Mouse (Mus musculus): ENCODE data around the gene Eef1g.

Eef1g gene

DNA sequence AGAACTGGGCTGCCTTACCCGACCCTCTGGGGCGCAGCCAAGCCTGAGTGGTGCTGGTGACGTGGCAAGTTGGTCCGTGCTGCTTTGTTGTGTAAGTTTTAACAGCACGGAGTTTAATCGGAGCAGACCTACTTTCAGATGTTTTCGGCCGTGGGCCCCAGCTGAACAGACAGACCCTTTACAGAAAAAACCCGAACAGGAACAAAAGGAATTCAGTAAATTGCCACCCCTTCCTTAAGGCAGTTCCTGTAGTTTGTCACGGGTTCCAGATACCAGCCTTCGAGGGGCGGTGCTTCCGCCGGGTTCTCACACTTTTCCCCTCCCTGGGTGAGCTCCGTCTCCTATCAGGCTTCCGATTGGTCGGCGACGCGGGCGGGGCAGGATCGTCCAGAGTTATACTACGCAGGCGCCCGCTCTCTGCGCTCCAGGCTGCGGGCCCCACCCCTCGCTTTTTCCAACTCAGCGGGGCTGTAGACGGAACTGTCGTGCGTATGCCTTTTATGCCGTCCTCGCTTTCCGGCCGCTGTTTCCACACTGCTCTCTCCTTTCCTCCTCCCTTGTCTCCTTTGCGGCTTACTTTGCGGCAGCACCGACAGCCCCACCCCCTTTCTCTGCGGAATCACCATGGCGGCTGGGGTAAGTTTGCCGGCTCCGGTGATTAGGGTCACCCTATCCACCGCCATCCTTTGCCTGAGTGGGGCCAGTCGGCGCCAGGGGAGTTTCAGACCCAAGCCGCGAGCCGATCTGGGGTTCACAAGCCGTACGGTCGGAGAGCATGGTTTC is at the start of gene Eef1g:
TSS of gene Eef1g (plus strand) at position 452 of the 783 bp plus-strand sequence.
- peak; percentile 100 for DNase-seq

DNA sequence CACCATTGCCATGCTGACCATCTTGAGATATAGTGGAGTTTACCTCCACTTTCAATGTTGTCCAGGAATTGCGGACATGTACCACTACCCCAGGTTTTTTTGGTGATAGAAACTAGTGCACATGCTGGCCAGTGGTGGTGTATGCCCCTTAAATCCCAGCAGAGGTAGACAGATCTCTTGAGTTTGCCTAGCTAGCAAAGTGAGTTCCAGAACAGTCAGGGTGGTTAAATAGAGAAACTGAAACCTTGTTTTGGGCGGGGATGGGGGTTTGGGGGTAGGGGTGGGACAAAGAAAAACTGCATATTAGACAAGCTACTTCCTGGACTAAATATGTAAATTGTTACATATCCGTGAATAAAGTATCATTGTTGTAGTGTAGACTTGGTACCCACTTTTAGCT is 47.8 kb upstream of the Eef1g start:
- no peak for DNase-seq

DNA sequence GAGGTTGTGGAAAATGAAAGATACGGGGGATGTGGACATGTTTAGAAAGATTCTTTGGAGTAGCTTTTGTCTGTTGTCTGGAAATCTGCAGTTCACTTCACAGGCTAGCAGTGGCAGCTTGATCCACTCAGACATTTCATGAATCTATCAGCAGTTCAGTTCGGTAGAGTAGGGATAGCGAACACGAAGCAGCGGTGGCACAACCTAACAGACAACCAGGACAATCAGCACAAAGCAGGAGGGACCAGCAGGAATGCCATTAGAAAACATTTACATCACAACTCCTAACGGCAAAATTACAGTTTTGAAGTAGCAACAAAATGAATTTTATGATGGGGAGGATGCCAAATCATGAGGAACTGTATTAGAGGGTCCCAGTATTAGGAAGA is 47.2 kb upstream of the Eef1g start:
- no peak for DNase-seq

DNA sequence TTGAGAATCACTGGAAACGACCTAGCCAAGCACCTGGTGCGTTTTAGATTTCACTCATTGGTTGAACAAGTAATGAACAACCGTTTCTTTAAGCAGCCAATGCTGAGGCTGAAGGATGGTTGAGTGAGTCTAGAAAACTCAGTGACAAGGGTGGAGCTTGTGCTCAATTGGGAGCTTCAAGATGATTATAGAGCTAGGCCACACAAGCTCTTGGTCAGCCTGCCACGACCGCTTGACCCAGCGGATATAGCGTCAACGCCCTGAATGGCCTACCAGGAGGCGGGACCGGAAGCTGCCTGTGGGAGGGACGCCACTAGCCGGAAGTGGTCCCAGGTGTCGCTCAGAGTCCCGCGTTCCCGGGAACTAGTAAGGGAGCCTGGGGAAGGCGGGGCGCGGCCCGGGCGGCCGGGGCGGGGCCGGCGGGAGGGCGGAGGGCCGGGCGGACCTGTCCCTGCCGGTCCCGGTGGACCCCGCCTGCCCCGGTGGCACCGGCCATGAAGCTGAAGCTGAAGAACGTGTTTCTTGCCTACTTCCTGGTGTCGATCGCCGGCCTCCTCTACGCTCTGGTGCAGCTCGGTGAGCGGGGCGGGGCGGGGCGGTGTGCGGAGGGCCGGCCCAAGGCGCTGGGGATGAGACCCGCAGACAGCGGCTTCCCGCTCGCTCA is 46.6 kb upstream of the Eef1g start, which contains the start of gene B3gat3:
TSS of gene B3gat3 (plus strand) at position 302 of the 664 bp plus-strand sequence.
- DNase-seq, result peak; percentile 97

DNA sequence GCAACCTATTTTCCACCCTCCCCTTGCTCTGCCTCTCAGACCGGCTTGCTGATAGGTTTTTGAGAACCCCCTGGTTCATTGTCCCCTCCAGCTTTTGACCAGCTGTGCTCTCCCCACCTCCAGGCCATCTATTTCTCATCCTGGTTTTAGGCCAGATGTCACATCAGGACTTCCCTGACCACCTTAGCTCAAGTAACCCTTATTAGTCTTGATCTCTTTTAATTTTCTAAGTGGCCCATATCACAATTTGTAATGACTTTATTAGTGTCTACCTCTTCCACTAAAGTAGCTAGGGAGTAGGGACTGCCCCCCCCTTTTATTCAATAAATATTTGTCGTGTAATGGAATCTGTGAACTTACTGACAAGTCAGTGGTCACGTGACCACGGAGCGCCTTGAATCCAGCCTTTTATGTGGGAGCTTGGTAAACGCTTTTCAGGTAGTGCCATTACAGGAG is 46.0 kb upstream of the Eef1g start:
- DNase-seq, result peak; percentile 55

DNA sequence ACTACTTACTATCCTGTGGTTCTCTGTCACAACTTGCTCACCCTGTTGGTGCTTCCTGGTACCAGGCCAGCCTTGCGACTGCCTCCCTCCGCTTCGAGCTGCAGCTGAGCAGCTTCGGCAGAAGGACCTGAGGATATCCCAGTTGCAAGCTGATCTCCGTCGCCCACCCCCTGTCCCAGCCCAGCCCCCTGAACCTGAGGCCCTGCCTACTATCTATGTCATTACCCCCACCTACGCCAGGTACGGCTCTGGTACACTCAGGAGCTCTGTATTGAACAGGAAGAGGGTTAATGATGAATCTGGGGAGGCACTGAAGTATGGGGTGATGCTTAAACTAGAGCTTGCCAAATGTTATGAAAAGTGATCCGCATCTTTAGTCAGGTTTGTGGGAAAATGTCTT is 45.1 kb upstream of the Eef1g start:
- DNase-seq, result no peak

DNA sequence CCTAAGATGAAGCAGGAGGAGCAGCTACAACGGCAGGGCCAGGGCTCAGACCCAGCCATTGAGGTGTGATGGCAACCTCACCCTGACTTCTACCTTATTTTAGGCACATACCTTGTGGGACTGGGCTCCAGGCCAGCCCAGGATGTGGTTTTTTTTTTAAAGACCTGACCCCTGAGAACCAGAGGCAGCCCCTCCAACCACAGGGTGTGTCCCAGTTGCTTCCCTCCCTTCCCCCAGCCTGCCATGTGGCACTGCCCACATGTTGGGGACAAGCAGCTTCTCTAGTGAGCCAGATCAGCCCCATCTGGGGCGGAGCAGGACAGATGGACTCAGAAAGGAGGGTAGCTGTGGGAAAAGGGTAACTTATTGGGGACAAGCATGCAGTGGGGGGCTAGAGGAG is 40.1 kb upstream of the Eef1g start:
- no peak for DNase-seq

DNA sequence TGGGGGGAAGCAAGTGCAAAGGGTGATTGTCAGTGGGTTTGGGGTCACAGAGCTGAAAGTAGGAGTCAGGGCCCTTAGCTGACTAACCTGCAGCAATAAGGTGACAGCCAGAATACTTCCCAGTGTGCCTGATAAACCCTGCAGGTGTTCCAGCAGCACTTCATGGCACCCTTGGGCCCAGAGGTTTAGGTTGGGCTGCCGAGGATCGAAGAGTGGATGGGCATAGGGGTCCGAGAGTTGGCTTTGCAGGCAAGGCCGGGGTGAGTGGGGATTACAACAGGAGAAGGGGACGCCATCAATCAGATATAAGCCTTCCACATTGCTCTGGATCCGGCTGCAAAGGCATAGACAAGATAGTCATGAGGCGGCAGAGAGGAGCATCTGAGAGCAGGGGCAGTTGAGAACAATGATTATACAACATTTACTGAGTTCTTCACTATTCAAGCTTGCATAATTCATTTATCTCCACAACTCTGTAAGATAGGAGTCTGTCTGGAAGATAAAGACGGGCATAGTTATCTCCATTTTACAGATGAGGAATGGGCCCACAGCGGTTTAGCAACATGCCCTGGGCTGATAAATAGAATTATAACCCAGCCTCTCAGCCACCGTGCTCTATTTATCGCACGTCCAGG is 38.8 kb upstream of the Eef1g start:
- no peak for DNase-seq

DNA sequence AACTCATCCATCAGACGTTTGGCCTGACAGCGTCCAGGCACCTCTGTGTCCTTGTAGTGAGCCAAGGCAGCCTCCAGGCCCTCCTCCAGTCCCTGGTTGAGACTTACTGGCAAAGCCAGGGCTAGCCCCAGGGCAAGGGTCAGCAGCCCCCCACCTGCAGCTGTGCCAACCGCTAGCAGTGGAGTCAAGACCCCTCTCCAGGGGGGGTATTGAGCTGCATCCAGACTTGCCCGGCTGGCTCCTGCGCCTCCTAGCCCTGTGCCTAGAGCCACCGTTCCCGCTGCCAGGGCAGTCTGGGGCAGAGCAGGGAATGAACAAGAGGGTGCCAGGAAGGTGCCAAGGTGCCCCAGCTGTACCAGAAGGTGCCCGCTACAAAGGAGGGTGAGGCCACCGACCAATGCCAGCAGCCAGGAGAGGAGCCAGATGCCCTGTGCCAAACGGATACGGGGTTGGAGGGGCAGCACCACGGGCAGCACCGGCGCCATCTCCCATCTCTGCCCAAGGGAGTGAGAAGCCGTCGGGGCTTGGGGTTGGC is 38.1 kb upstream of the Eef1g start:
- DNase-seq, result no peak

DNA sequence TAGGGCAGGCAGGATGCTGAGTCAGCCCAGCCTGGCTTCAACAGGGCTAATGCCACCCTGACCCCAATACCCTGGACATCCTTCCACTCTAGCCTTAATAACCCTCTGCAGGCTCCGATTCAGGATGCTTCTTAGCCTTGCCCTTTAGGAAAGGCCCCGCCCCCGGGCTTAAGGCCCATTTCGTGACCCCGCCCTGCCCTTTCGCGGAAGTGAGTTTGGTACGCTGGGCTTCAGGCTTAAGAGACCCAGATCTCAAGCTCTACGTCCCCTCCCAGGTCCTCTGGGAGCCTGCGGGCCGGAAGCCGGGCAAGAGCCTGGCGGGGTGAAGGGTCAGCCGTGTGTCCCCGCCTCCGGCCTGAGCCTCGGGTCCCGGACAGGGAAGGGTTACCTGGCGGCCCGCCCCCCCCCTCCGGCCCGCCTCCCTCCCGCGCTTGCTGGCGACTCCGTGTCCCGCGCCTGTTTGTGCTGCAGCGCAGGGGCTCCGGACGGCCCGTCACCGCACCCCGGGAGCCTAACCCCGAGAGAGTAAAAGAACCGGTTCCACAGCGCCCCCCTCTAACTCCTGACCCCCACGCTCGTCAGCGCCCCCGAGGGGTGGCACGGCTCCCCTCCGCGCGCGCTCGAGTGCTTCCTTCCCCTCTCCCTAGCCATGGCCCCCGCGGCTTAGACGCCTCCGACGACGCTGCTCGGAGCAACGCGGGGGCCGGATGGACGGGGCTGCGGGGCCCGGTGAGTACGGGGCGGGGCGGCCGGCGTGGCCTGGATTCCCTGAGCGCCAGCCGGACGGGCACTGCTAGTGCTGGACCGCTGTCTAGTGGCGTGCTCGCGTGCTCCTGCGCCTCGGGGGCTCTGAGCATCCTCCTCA is 37.4 kb upstream of the Eef1g start, which contains the start of the genes Rom1 and Eml3:
TSS of gene Rom1 (minus strand) at position 133 of the 865 bp plus-strand sequence.
TSS of gene Eml3 (plus strand) at position 329 of the 865 bp plus-strand sequence.
- DNase-seq, result peak; percentile 92

DNA sequence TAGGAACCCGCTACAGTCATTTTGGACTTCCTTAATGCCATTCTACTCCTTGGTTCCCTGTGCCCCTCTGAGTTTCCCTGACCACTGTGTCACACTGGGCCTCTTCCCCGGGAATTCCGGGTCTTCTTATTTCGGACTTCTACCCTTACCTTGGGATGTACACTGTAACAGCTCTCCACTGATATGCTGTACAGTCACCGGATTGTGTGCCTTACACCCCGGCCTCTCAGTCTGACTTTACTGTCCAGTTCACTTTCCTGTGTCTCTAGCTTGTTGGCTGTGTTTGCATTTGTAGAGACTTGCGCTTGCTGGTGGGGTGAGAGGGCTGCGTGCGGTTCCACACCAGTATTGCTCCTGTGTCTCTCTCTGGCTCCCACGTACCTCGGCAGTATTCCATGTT is 36.7 kb upstream of the Eef1g start:
- no peak for DNase-seq

DNA sequence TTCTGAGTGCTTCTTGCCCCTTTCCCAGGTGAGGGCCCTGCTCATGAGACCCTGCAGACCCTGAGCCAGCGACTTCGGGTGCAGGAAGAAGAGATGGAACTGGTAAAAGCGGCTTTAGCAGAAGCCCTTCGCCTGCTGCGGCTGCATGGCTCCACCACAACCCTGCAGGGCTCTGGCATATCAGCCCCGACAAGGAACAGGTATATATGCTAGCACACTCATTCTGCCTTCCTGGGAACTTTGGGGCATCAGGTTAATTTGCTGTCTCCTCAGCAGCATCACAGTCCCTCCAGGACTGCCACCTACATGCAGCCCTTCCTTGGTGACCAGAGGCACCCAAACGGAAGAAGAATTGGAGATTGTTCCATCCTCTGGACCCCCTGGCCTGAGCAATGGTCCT is 36.1 kb upstream of the Eef1g start:
- no peak for DNase-seq

DNA sequence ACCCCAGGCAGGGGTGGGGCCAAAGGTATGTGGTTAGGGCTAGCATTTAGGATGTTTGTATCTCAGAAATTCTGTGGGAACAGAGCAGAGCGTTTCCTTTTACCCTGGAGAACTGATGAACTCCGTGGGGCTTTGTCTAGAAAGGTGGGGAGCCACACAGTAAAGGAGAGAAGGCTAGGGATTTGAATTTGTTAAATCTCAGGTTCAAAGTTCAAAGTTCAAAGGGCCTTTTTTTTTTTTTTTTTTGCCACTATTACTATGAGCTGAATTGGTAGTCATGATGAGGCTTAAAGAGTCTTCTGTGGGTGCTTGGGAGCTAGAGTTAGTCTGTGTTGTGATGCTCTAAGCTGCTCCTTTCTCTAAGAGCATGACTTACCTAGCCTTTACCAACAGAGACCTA is 30.1 kb upstream of the Eef1g start:
- no peak for DNase-seq

DNA sequence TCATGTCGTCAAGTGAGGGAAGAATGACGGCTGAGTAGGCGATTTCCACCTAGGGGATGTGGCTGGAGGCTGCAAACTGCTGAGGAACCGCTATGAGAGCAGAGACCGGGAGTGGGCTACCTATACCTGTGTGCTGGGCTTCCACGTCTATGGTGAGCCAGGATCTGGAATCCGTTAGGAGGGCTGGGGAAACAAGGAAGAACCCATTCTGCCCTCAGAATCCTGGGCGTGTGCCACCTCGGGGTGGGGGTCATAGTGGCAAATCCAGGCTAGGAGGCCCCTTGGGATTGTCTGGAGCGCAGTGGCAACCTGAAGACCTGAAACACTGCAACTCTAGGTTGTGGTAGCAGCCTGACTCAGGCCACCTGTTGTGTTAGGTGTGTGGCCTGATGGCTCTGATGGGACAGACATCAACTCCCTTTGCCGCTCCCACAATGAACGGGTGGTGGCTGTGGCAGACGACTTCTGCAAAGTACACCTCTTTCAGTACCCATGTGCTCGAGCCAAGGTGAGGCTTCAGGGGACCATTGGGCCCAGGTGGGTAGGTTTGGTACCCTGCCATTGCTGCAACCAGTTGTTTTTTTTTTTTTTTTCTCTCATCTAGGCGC is 26.2 kb upstream of the Eef1g start:
- DNase-seq, result no peak

DNA sequence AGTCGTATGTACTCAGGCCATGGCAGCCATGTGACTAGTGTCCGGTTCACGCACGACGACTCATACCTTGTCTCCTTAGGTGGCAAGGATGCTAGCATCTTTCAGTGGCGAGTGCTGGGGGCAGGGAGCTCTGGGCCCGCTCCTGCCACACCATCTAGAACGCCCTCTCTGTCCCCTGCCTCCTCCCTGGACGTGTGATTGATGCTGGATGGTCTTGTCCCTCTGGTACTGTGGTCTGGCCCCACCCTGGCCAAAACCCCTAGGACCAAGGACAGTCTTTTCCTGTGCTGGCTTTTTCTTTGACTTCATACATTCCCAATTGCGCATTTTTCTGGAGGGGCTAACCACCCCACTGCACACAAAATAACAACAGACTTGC is 25.7 kb upstream of the Eef1g start:
- DNase-seq, result no peak

DNA sequence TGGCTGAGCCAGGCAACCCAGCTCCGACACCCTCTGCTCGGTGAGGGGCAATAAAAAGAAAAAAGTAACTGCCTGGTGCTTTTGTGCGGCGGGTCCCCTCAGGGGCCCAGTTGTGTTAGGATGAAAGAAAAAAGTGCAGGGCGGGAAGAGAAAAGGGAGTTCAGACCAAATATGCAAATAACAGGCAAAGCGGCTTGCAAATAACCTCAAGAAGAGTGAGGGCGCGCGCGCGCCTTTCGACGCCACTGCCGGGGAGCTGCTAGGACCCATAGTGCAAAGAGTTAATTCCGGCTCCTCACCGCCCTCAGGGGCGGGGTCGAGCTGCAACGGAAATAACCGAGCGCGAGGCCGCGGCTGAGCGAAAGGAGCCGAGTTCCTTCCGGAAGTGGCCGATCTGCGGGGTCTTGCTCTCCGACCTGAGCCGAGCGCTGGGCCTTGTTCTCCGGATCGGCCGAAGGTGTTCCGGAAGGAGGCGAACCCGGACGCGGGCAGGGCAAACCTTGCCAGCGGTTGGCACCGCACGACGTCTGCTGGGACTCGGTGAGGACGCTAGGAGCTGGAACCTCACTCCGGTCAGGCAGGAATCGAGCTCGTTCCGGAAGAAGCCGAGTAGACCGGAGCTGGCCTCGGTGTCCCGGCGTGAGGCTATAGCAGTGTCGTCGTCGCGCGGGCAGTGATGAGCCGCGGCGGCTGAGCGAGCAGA is 25.2 kb upstream of the Eef1g start, which contains the start of gene Mta2:
TSS of gene Mta2 (plus strand) at position 361 of the 703 bp plus-strand sequence.
- peak; percentile 98 for DNase-seq

DNA sequence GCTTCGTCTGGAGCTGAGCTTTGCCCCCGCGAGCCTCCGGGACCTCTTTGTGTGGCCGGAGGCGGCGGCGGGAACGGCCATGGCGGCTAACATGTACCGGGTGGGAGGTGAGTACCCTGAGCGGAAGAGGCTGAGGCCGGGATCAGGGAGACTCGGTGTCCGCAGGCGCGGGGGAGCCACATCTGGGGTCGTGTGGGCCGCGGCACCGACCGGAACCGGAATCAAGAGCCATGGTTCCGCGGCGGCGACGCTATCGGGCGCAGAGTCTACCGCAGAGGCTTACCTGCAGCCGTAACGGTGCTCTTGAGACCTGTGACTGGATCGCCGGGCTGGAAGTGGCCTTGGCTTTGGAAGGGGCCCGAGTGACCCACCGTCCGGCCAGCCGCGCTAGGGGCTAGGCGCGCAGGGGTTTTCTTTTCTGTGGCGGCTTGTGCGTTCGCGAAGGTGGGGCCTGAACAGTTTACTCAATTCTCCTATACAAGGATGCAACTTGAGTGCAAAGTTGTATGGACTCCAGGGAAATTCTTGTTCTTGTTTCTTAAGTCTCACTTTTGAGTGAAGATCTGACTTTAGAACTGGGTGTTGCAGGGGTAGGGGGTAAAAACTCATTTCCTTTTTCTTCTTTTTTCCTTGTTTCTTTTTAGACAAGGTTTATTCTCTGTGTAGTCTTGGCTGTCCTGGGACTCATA is 24.4 kb upstream of the Eef1g start:
- peak; percentile 75 for DNase-seq

DNA sequence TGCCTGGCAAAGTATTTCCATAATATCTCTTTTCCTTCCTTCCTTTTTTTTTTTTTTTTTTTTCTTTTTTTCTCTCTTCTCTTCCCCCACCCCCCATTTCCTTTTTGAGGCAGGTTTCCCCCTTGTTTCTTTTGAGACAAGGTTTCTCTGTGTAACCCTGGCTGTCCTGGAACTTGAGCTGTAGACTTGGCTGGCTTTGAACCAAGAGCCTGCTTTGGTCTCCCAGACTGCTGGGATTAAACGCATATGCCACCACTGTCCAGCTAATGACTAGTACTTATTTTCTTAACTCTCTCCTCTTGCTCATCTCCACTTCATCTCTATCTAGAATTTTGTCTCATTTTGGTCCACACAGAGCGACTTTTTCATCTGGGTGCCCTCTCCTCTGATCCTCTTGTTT is 23.8 kb upstream of the Eef1g start:
- DNase-seq, result no peak

DNA sequence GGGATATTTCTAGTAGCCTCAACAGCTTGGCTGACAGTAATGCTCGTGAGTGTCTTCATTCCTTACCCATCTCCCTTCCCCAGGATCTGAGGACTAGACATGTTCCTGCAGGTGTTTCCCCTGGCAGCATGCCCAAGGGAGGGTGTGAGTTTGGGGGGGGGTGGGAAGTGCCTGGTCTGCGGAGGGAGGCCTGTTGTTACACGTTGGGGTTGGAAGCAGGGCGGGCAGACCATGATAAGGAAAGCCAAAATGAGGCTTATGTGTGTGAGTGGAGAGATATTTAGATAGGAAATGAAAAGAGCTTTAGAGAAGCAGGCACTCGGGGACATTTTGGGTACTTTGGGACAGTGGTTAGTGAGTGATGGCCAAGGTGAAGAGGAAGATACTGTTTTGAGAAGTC is 22.8 kb upstream of the Eef1g start:
- DNase-seq, result peak; percentile 49

DNA sequence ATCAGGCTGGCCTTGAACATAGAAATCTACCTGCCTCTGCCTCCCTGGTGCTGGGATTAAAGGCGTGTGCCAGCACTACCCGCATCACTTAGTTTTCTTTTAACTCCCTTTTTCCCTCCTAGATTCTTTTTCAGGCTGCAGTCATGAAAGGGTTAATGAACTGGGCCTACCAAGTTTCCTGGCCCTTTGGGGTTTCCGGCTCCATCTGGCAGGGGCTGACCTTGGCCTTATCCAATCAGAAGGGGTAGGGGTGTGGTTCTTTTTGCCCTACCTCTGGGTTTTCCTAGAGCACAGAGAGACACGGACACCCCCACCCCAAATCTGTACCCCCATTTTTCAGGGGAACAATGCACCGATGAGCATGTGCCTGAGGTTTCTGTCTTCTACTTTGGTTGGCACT is 22.1 kb upstream of the Eef1g start:
- DNase-seq, result peak; percentile 88

DNA sequence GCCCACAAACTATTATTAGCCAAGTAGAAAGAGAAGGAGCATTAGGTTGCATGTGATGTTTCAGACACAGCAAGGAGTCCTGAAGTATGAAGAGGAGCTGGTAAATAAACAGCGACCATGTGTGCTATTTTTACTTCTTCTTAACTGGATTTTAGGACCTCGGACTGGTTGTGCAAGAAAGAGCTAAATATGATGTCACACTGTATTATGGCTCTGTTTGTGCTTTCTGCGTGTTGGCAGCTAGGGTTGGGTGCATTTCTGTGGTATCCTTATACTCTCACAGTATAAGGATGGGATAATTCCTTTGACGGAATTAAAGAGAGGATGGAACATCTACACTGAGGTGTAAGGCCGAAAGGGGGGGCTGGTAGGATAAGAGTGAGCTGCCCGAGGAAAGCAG is 21.6 kb upstream of the Eef1g start:
- no peak for DNase-seq
